Mouse (Mus musculus): ENCODE measurements around the gene Kras. TPM values are rescaled to one million over a fixed set of nuclear protein-coding genes. Genes with fewer than 3 reads are reported as not detected.

The Kras gene
- total RNA-seq (2021), result 10 to 100 TPM; 49.2 to 50.5 TPM

DNA sequence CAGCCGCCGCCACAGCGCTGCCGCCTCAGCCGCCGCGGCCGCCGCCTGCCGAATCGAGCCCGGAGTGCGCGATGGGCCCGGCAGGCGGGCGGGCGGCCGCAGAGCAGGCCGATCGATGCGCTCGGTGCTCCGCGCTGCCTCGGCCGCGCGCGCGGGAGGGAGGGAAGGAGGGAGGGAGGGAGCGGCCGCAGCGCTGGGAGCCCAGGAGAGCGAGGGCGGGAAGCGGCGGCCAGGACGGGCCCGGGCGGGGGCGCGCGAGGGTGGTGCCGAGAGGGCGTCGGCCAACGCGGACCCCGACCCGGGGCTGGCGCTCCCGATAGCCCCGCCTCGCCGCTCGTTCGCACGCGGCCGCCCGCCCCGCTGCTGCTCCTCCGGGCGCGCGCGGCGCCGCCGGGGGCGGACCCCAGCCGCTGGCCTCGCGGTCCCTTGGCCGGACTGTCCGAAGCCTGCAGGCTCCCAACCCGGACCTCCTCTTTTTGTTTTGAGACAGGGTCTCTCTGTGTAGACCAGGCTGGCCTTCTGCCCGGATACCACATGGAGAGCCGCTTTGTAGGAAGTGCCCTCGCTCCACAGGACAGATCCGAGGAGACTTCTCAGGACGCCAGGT is at the start of gene Kras:
Gene Kras (minus strand): TSS at position 55 of the 607 bp plus-strand sequence.
- peak; percentile 94 for DNase-seq

DNA sequence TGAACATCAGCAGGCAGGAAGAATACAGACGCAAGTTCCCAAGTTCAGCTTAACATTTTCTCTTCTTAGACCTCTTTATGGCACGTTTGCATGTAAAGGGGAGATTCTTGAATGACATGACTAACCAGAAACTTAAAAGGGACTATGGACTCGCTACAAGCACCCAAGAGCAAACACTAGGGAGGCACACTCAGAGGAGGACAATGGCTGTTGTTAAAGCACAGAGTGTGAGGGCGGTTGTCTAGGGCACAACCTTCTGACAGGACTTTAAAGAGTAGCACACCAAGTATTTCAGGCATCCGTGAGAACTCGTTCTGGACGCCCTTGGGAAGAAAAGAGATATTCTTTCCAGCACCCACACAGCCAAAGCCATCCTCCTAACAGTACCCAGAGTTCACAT is 47.6 kb upstream of the Kras start:
- DNase-seq, result no peak

DNA sequence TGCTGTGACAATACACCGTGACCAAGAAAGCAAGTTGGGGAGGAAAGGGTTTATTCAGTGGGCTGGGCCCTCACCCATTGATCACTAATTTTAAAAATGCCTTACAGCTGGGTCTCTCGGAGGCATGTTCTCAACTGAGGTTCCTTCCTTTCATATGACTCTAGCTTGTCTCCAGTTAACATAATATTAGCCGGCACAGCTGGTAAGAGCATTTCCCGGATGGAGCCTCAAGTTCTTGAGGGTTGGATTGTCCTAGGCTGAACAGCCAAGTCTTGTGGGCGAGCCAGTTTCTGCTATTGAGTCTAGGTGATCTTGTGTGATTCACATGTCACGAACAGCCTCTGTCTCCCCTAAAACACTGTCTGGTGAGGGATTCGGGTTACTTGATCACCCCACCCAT is 46.9 kb upstream of the Kras start:
- no peak for DNase-seq

DNA sequence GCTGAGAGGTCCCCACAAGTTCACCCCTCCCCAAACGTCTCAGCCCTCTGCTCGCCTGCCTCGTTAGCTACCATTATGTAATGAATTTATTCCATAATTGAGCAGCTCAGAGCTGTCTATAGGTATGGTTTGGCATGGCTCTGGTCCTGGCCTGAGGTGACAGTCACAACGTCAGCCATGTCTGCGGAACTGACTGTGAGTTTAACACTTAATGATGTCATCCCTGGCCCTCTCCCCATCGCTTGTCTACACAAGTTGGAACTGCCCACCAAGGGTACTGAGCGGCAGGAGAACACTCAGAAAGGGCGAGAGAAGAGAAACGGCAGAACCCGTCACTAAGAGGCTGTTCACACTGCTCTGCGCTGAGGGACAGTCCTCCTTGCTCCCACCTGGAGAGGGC is 45.1 kb upstream of the Kras start:
- DNase-seq, result no peak

DNA sequence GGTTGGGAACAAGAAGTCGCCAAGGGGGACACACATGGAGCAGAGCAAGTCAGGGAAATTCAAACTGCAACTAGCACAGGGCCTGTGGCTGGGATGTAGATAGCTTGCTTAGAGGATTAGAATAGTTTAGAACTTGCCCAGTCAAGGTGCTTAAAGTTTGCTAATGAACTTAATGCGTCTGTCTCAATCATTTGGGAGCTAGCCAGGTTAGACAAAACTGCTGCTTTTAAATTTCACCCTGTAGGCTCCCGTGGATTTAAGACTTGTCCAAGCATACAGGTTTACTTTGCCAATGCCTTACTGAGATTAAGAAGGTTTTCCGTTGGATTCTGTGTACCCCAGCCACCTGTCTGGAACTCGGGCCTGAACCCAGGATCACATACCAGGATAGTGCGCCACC is 43.1 kb upstream of the Kras start:
- no peak for DNase-seq

DNA sequence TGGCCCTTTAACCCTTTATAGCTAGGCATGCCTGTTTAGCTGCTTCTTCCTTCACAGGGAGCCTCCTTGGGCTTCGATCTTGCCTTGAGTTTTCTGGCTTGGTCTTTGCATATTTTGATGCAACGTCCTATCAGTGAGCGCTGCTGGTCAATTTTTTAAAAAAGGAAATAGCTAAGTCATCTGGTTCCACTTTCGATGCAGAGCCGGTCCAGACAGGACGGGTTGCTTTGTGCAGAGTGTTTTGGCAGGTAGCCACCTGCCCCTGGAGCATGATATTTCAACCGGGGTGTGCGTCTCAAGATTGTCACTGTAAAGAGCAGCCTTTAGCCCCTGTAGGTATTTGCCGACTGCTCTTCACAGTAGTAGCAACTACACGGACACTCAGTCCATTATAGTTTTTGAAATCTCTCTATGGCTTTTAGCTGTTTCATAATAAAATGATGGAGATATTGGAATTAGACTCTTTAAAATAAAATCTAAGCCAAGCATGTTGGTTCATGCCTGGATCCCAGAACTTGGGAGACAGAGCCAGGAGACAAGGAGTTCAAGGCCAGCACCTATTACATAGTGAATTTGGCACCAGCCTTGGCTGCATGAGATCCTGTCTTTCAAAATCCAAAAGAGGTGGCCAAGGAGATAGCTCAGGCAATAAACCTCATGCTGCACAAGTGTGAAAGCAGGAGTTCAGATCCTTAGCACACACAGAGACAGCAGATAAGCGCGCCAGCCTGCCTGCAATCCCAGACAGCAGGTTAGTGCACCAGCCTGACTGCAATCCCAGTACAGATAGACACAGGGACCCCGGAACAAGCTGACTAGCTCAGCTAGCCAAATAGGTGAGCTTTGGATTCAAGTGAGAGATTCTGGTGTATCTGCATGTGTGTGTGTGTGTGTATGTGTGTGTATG is 41.6 kb upstream of the Kras start:
- DNase-seq, result peak; percentile 25

DNA sequence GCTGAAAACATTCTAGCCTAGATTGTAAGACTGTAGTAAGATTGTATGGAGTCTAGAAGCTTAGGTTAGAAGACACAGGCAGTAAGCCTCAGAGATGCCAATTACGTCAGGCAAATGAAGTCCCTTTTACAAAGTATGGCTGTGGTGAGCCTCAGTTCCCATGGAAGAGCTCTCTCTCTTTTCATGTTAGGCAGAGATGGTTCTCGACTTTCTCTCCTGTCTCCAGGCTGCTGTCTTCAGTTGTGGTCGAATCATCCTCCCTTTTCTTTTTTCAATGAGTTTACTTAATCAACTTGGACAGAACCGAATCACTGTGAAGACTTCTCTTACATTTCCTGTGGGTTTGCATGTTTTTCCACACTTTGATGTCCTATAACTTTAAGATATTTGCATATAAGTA is 35.6 kb upstream of the Kras start:
- no peak for DNase-seq

DNA sequence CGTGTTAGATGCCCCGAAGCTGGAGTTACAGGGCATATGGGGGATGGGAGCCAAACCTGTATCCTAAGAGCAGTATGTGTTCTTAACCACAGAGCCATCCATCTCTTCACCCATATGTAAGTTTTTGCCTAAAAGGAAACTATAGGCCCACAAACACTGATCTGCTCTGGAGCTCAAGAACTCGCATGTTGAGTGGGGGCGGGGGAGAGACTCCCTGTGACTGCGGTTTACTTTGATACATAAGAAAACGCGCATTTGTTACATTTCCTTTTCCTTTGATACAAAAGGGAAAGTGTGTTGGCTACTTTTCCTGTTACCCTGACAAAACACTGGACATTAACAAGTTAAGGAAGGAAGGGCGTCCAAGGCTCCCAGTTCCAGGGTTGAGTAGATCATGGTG is 34.2 kb upstream of the Kras start:
- no peak for DNase-seq

DNA sequence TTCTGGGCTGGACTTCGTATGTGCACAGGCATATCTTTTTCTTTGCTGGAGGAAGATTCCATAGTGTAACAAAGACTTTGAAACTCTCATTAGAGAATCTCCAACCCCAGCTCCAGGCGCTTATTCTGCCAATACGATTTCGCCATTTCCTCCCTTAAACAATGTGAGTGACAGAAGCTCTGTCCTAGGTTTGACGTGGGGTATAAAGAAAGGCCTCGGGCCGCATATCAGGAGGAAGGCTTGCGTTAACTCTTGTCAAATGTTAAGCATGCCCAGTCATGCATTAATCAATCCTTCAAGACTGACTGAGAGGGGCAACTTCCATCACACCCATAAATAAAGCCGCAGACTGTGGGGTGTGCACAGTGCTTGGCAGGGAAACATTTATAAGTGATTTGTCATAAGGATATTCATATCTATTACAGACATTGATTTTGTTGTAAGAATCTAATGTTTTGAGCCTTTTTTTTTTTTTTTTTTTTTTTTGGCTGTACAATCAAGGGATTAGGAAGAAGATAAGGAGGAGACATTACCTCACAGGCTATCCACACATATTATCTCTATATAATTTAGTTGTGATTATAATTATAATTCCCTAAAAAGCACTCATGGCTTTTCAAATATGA is 27.2 kb upstream of the Kras start:
- DNase-seq, result no peak

DNA sequence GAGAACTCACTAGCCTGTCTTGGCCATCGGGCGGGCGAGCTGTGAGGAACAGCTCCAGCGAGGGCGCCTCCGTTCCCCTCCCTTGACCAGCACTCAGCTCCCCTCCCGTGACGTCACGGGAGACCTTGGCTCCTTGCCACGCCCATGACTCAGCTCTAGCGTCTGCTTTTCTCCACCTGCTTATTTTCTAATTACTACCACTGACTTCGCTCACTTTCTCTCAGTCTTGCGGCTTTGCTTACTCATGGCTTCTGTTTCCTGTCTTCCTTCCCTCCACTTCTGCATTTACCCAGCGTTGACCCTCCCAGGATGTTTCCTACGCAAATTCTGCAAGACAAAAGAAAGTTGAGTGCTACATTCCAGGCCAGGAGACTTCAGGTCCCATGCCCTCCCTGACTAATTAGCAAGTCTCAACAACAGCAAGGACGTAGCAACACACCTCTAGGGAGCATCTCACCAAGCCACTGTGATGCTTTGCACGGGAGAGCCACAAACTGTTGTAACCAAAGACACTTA is 26.3 kb upstream of the Kras start:
- DNase-seq, result peak; percentile 80

DNA sequence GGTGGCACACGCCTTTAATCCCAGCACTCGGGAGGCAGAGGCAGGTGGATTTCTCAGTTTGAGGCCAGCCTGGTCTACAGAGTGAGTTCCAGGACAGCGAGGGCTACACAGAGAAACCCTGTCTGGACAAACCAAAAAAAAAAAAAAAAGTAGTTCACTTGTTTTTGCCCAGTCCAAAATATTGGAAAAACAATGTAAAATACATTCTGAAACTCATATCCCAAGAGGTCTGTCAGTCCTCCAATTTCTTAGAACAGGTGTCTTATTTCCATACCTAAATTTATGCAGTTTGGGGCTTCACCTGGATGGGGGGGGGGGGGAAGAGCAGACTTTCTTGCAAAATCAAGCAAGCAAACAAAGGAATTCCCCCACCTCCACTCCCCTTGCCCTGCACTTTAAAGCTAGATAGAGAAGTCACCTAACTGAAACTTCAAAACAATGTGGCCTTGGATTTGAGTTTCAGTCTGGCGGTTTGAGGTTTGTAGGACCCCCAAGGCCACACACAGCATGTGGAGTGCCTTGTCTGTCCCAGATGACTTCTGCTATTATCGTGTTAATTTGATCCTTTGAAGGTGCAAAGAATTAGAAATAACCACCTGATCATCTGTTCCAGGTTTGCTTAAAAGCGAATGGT is 25.7 kb upstream of the Kras start:
- no peak for DNase-seq

DNA sequence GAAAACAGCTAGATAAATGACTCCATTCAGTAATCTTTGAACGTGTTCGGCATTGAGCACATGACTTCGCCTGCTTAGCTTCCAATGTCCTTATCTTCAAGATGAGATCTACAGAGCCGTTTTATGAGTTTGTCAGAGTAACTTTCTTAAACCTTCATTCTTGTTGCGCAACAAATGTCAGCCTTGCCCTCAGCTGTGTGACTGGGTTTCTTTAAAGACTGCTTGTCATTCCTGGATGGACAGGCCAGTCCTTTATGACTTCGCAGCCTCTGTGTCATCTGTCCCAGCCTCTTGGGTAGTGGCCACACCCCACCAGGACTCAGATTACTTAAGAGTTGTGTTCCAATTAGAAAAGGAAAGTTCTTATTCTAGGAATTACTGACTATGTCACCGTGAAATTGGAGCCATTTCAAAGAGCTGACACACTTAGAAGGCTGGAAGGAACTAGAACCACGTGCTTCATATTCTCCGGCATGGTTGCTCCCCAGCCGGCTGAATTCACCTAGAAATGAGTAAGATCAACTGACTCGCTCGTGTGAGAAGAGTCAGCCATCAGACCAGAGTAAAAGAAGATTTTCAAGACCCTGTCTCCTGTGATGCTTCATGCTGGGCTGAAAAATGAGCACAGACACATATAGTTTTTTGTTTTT is 24.1 kb upstream of the Kras start:
- DNase-seq, result no peak

DNA sequence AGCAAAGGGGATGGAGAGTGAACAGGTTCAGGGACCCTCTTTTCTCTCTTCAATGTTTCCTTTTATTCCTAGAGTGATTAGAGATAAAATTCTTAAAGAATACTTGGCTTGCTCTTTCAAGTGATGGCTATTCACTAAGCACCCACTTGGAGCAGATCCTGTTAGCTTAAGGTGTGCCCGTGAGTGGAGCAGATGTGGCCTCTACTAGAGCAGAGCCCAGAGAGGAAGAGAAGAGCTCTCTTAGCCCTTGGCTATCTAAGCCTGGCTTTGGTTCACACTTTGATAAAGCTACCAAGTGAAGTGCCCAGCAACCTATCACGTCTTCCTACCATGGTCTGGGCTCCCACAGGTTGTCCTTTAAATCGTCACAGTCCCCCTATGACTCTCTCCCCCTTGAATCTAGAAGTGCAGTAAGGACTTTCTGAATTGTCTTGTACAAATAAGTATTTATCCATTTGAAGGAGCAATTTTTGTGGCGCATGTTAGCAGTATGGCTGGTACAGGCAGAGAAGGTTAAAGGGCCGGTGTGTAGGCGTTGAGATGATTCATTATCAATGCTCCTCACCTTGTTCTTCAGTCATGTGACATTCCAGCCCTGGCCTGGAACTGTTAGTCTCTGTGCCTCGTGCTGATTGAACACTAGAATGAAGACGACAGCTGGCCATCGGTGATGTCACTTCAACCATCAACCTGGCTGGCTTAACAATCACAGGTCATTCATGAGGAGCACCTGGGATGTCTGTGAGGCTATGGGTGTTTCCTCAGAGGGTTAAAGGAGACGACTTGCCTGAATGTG is 22.3 kb upstream of the Kras start:
- DNase-seq, result no peak

DNA sequence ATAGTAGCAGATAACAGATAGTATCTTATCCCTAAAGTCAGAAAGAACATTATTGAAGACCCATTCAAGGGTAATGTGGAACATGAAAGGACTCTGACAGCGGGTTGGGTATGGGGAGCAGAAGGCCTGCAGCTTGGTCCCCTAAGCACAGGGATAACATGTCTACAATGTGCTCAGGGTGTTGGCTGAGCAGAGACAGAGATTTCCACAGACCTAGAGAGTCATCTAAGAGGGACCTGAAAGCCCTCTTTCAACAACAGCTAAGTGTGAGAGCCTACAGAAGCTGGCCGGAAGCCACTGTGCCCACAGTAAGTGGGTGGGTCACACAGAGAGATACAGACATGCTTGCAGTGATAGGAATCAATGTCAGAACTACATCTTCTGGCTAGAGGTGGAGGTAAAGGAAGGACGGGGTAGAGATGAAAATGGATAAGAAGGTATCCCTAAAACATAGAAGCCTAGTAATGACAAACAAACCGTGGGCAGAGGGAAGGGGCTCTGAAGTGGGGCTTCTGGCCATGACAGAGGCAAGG is 19.3 kb upstream of the Kras start:
- no peak for DNase-seq

DNA sequence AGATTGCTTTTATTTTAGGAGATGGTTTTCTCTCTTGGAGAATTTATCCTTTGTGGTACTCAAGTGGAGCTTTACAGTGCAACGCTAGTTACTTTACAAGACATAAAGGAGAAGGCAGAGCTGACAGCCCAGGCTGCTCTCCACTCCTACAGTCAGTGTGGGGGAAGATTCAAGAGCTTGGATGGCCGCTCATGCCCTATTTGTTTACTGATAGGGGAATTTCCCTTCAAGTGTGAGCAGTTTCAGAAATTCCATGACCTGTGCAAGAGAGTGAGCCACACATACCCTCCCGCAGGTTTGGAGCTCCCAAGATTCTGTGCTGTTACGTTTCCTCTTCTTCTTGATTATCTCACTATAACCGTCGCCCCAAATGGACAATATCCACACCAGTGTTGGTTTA is 17.7 kb upstream of the Kras start:
- DNase-seq, result no peak

DNA sequence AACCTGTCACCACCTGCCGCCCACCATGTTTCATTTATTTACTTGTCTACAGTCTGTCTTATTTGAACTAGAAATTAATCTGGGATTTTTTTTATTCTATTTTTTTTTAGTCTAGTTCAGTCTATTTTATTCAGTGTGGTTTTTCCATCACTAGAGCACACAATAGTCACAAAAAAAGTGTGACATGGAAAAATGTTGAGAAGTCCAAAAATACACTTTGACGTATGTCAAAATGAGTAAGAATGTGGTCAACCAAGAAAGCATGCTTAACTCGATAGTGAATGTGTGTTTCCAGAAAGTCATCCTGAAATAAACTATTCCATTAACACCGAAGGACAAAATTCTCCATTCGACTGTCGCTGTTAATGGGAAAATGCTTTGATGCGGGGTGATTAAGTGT is 12.3 kb upstream of the Kras start:
- DNase-seq, result no peak

DNA sequence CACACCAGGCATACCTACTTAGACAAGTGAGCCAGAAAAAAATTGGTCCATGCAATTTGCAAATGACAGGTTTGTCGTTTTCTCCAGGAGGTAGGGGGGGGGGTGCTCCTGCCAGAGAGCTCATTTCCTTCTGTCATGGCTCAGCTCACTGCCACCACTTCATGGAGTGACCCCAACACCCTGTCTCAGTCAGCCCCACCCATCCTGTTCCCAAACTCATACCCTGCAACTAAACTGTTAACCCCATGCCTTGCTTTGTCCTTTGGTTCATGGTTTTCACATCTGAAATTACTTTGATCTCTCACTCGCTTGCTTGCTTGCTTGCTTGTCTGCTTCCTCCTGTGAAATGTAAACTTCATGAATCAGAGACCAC is 6.6 kb upstream of the Kras start:
- DNase-seq, result no peak

DNA sequence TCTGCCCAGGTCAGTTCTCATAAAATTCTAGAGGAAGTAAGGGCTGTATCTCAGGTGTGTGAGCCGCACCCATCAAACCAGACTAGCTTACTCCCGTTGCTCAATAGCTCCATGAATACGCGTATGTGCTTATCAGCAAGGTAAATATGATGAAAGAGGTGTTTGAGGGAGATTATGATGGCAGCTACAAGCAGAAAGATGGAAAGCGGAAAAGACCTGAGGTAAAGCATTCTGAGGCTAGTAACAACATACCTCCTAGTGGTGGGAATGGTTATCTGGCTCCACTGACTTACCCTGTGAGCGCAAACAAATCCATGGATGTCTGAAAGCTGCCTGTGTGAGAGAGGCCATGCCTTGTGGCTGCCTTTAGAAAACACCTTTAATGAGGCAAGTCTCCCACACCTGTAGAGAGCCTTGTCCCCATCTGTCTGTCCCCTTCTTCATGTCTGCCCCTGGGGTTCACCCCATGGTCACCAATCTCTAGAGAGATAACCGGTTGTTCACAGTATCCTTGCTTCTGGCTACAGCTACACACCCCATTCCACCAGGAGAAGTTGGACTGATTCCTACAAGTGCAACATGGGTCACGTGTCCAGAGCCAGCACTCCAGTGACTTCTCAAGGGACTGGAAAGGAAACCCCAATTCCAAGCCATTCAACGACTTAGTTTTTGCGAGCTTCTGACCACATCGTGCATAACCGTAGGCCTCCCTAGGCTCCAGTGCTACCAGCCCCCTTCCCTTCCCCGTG is 6.1 kb upstream of the Kras start:
- DNase-seq, result peak; percentile 18

DNA sequence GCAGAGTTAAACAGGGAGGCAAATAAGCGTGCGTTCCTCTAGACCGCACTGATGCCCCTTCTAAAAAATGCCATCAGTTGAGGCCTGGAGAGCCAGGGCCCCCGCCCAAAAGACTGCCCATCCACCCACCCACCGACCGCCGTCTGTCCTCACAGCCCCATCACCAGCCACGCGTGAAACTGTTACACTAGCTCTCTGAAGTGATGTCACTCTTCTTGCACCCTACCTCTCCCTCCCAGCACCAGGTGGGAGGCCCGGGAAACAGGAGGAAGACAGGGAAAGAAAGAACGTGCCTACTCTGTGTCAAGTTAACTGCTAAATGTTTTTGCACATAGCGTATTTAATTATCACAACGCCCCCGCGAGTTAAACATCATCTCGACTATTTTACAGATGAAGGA is 781 bp upstream of the Kras start:
- peak; percentile 11 for DNase-seq

Measured in heart, postnatal 4 days (tissue).